Mouse (Mus musculus) stomach, embryonic 14.5 days (tissue): ENCODE results near the gene Ism2. TPM values are rescaled to one million over a fixed set of nuclear protein-coding genes. Genes with fewer than 3 reads are reported as not detected.

ENCODE experiments used
- ATAC-seq: fragments of 200-750 bp; cut with Nextera tagmentation; 2 replicates; pipeline ENCODE4 v1.8.0; 2017; ENCODE audit warnings: low read depth, moderate TSS enrichment; ENCODE audit not compliant: insufficient number of reproducible peaks, insufficient read depth, low FRiP score
- H3K27ac ChIP-seq: fragments of 300-500 bp; sonication (generic); 2 replicates; pipeline ENCODE4 v1.5.1; 2014; ENCODE audit warnings: mild to moderate bottlenecking, low read length, moderate library complexity, mixed read lengths
- H3K27me3 ChIP-seq: fragments of 300-500 bp; sonication (generic); 2 replicates; pipeline ENCODE4 v1.6.1; 2014; ENCODE audit warnings: low read length, control low read depth, mixed read lengths; ENCODE audit not compliant: control insufficient read depth, insufficient read depth
- H3K36me3 ChIP-seq: fragments of 300-500 bp; sonication (generic); 2 replicates; pipeline ENCODE4 v1.6.1; 2014; ENCODE audit warnings: mild to moderate bottlenecking, control low read depth, low read length, moderate library complexity, mixed read lengths; ENCODE audit not compliant: control insufficient read depth, insufficient read depth
- H3K4me1 ChIP-seq: fragments of 300-500 bp; sonication (generic); 2 replicates; pipeline ENCODE4 v1.6.1; 2014; ENCODE audit warnings: low read length, control low read depth, mixed read lengths; ENCODE audit not compliant: control insufficient read depth, insufficient read depth
- H3K4me2 ChIP-seq: fragments of 300-500 bp; sonication (generic); replicated peaks from 2 replicates; pipeline ENCODE4 v1.6.1; 2014; ENCODE audit warnings: low read depth, low read length, control low read depth
- H3K4me3 ChIP-seq: fragments of 300-500 bp; sonication (generic); 2 replicates; pipeline ENCODE4 v1.5.1; 2014; ENCODE audit warnings: low read depth, low read length, control low read depth
- H3K9ac ChIP-seq: fragments of 300-500 bp; sonication (generic); replicated peaks from 2 replicates; pipeline ENCODE4 v1.6.1; 2014; ENCODE audit warnings: low read depth, mild to moderate bottlenecking, control low read depth, low read length, moderate library complexity, mixed read lengths
- H3K9me3 ChIP-seq: fragments of 300-500 bp; sonication (generic); 2 replicates; pipeline ENCODE4 v1.6.1; 2016; ENCODE audit warnings: low read depth, low read length, control low read depth; ENCODE audit not compliant: control insufficient read depth
- WGBS: fragments of 180-500 bp; shearing (Covaris S2); extraction: QIAGEN DNeasy Blood & Tissue Kit; methylation state at CpG from one replicate; pipeline ENCODE4 v1.1.7; 2014; 5-methylcytosine and 5-hydroxymethylcytosine counted together
- microRNA-seq: library from miRNA; unstranded; fragments of <30 nt; microRNA quantifications from one replicate; pipeline ENCODE4, GENCODE M21; 2016
- polyA plus RNA-seq: library from polyadenylated mRNA; unstranded; fragments of >200 nt; fragmentation: Nextera tagmentation; extraction: Ambion mirVana; gene quantifications from 2 replicates; pipeline ENCODE4 v1.2.1, GENCODE M21; 2014

The Ism2 gene
- polyA plus RNA-seq, 1 experiment from 2014 or later: 0.29 TPM

DNA sequence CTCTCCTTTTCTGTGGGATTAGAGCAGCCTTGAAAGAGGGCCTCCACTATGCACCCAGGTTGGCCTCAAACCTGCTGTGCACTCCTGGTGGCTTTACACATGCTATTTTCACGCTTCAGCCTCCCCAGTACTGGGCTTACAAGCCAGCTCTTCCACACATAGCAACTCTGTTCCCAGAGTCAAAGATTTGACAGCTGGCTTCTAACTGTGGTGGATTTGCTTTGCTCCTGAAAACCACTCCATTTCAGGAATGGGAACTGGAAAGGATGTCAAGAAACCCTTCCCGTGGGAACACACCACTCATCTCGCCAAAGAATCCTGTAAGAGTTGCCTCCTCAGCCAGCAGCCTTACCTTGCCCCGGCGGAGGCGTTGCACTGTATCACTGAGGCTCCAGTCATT, 45.6 kb downstream of the Ism2 start:
- WGBS: 92% methylated on average over 6 of the region's 6 CpGs
- Histone ChIP-seq H3K27ac (no peak overlapping the region), H3K27me3 (no peaks in the 10 kb centered on the region), H3K36me3 (peaks cover 76% of the 10 kb centered on the region), H3K4me3 (no peak overlapping the region), H3K9ac (no peak overlapping the region), H3K4me1 (no peaks in the 10 kb centered on the region), H3K4me2 (no peak overlapping the region), H3K9me3 (no peaks in the 10 kb centered on the region)
- no peak for ATAC-seq

DNA sequence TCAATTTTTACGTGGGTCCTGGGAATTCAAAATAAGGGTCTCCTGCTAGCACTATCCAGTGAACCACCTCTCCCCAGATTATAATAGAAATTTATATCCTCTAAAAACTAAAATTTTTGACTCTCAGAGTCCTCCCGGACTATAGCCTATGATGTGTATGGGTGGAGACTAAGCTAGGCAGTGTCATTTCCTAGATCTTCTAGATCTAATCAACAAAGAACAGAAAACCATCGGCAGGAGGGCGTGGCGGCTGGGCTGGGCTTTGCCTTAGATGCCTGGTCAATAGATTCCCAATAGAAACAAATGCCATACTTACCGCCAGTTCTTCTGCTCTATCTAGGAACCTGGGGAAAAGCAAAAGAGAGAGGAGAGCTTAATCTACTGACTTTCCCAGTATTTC, 49.3 kb downstream of the Ism2 start:
- no peaks in the 10 kb centered on the region for H3K9me3 ChIP-seq
- 82% methylated on average over 6 of the region's 6 CpGs for WGBS
- no peak for ATAC-seq
- peaks cover 60% of the 10 kb centered on the region for H3K36me3 ChIP-seq
- H3K4me1 ChIP-seq: no peaks in the 10 kb centered on the region
- H3K27ac ChIP-seq: no peak overlapping the region
- no peak overlapping the region for H3K4me3 ChIP-seq
- no peaks in the 10 kb centered on the region for H3K27me3 ChIP-seq
- H3K9ac ChIP-seq: no peak overlapping the region
- no peak overlapping the region for H3K4me2 ChIP-seq

GRCm38 (mm10) chr12:87238632-87239031, 60.9 kb downstream of the Ism2 start, which contains the start of gene Noxred1:
Gene Noxred1, minus strand, starts transcription at chr12:87238732.
- Histone ChIP-seq H3K4me1 (no peaks in the 10 kb centered on the region), H3K9me3 (no peaks in the 10 kb centered on the region), H3K27me3 (no peaks in the 10 kb centered on the region), H3K27ac (no peak within 1 kb of the TSS), H3K9ac (no peak within 1 kb of the TSS), H3K36me3 (peaks cover 40% of the 10 kb centered on the region), H3K4me3 (no peak within 1 kb of the TSS), H3K4me2 (no peak within 1 kb of the TSS)
- 96% methylated on average over 1 of the region's 1 CpGs for WGBS
- ATAC-seq: no peak

GRCm38 (mm10) chr12:87236882-87237483, 62.5 kb downstream of the Ism2 start:
- H3K27me3 ChIP-seq: no peaks in the 10 kb centered on the region
- H3K9ac ChIP-seq: no peak overlapping the region
- H3K9me3 ChIP-seq: no peaks in the 10 kb centered on the region
- no peaks in the 10 kb centered on the region for H3K4me1 ChIP-seq
- H3K4me2 ChIP-seq: no peak overlapping the region
- no peak overlapping the region for H3K4me3 ChIP-seq
- WGBS: 86% methylated on average over 5 of the region's 5 CpGs
- no peak for ATAC-seq
- peaks cover 28% of the 10 kb centered on the region for H3K36me3 ChIP-seq
- no peak overlapping the region for H3K27ac ChIP-seq

GRCm38 (mm10) chr12:87230379-87230895, 69.1 kb downstream of the Ism2 start:
- H3K27me3 ChIP-seq: no peaks in the 10 kb centered on the region
- no peaks in the 10 kb centered on the region for H3K36me3 ChIP-seq
- no peaks in the 10 kb centered on the region for H3K9me3 ChIP-seq
- H3K4me3 ChIP-seq: no peak overlapping the region
- ATAC-seq: no peak
- H3K4me2 ChIP-seq: no peak overlapping the region
- H3K9ac ChIP-seq: no peak overlapping the region
- H3K27ac ChIP-seq: no peak overlapping the region
- H3K4me1 ChIP-seq: no peaks in the 10 kb centered on the region

- no peak overlapping the region for H3K4me3 ChIP-seq
- 94% methylated on average over 2 of the region's 2 CpGs for WGBS
- no peak overlapping the region for H3K9ac ChIP-seq
- ATAC-seq: no peak
- H3K9me3 ChIP-seq: no peaks in the 10 kb centered on the region
- H3K27me3 ChIP-seq: no peaks in the 10 kb centered on the region
- H3K36me3 ChIP-seq: no peaks in the 10 kb centered on the region
- no peak overlapping the region for H3K27ac ChIP-seq
- H3K4me2 ChIP-seq: no peak overlapping the region
- no peaks in the 10 kb centered on the region for H3K4me1 ChIP-seq
Measured at GRCm38 (mm10) chr12:87229633-87230032, 69.9 kb downstream of the Ism2 start.

Small RNAs within 50 kb of the gene (microRNA-seq; reads per million reads assigned to microRNA genes)
- gene Gm47293: not detected

Other genes starting within 250 kb of the Ism2 start
- gene Ngb, start 197.2 kb downstream of the Ism2 start, polyA plus RNA-seq: 2.0 and 3.1 TPM in 2 replicates
- 44.2 and 48.0 TPM in 2 replicates for gene Gstz1, start 152.5 kb downstream of the Ism2 start, polyA plus RNA-seq
- 17.4 and 18.7 TPM in 2 replicates for gene Pomt2, start 151.7 kb downstream of the Ism2 start, polyA plus RNA-seq
- gene Samd15, start 100.0 kb downstream of the Ism2 start, polyA plus RNA-seq: 1.1 and 2.4 TPM in 2 replicates
- gene Tmed8, start 99.3 kb downstream of the Ism2 start, polyA plus RNA-seq: 3.0 and 3.4 TPM in 2 replicates
- gene Noxred1, start 61.0 kb downstream of the Ism2 start, polyA plus RNA-seq: 0.67 and 0.78 TPM in 2 replicates
- 47.2 and 48.3 TPM in 2 replicates for gene Vipas39, start 33.4 kb downstream of the Ism2 start, polyA plus RNA-seq
- gene Ahsa1, start 33.2 kb downstream of the Ism2 start, polyA plus RNA-seq: 176 and 187 TPM in 2 replicates
- gene Sptlc2, start 88.7 kb upstream of the Ism2 start, polyA plus RNA-seq: 93.4 and 100 TPM in 2 replicates
- 256 and 281 TPM in 2 replicates for gene Slirp, start 144.2 kb upstream of the Ism2 start, polyA plus RNA-seq
- 64.0 and 76.9 TPM in 2 replicates for gene Alkbh1, start 144.3 kb upstream of the Ism2 start, polyA plus RNA-seq
- 124 TPM in 2 replicates for gene Snw1, start 172.6 kb upstream of the Ism2 start, polyA plus RNA-seq
- not detected in 2 replicates for gene Gm5788, start 195.0 kb upstream of the Ism2 start, polyA plus RNA-seq
- not detected in 2 replicates for gene Gm8300, start 214.6 kb upstream of the Ism2 start, polyA plus RNA-seq